Mouse (Mus musculus) spleen, adult 2 months (tissue): ENCODE data around the gene Hdac7. TPM values are rescaled to one million over a fixed set of nuclear protein-coding genes. Genes with fewer than 3 reads are reported as not detected.

Experiments
- DNase-seq, 2 experiments: peaks; one replicate each; pipeline versions ENCODE4 v3.0.0 to v3.0.0-alpha.2; 2012 to 2021; ENCODE audit warnings: low spot score in 2 of 2, low read depth in 1 of 2
- H3K27ac ChIP-seq: fragments of 200-500 bp; 2 replicates; pipeline ENCODE4 v1.5.1; 2012; ENCODE audit warnings: low read length, inconsistent platforms; ENCODE audit not compliant: insufficient read depth
- H3K27me3 ChIP-seq: fragments of 200-500 bp; 2 replicates; pipeline ENCODE4 v1.6.1; 2012; ENCODE audit warnings: mild to moderate bottlenecking, moderate library complexity, low read length, inconsistent platforms; ENCODE audit not compliant: control insufficient read depth, insufficient read depth
- H3K36me3 ChIP-seq: fragments of 200-500 bp; 2 replicates; pipeline ENCODE4 v1.6.1; 2012; ENCODE audit warnings: mild to moderate bottlenecking, low read length, inconsistent platforms; ENCODE audit not compliant: control insufficient read depth, insufficient read depth
- H3K4me1 ChIP-seq: fragments of 200-500 bp; 2 replicates; pipeline ENCODE4 v1.6.1; 2011; ENCODE audit warnings: inconsistent platforms; ENCODE audit not compliant: control insufficient read depth, insufficient read depth, insufficient read length
- H3K4me3 ChIP-seq: fragments of 200-500 bp; 2 replicates; pipeline ENCODE4 v1.5.1; 2011; ENCODE audit warnings: mild to moderate bottlenecking, inconsistent platforms; ENCODE audit not compliant: insufficient read depth, insufficient read length; ENCODE audit errors: extremely low read depth
- CTCF ChIP-seq: fragments of 200-500 bp; IDR thresholded peaks from 2 replicates; pipeline ENCODE4 v1.5.1; 2011; ENCODE audit warnings: mild to moderate bottlenecking, inconsistent platforms; ENCODE audit not compliant: insufficient read depth, insufficient read length, insufficient replicate concordance; ENCODE audit errors: extremely low read depth
- POLR2A ChIP-seq: fragments of 200-500 bp; IDR thresholded peaks from 2 replicates; pipeline ENCODE4 v1.6.1; 2011; ENCODE audit warnings: low read depth, low read length, inconsistent platforms
- WGBS: fragments of 180-500 bp; shearing (Covaris S2); methylation state at CpG from one replicate; pipeline ENCODE4 v1.1.7; 2018; 5-methylcytosine and 5-hydroxymethylcytosine counted together
- polyA plus RNA-seq: library from polyadenylated mRNA; depleted of rRNA; stranded (reverse); fragments of >200 nt; gene quantifications from 2 replicates; pipeline ENCODE4 v1.2.3, GENCODE M21; 2012

The Hdac7 gene
- polyA plus RNA-seq, 1 experiment, result 104 TPM

GRCm38 (mm10) chr15:97823479-97823878, 20.8 kb downstream of the Hdac7 start:
- no peak for DNase-seq
- 71% methylated on average over 12 of the region's 12 CpGs for WGBS
- Histone ChIP-seq H3K4me3 (no peak overlapping the region), H3K36me3 (0 out of 2 replicates have a peak, but pooled peaks cover 2% of the 10 kb centered on the region), H3K27ac (peak overlapping the region; percentile 31), H3K4me1 (peaks cover 71% of the 10 kb centered on the region), H3K27me3 (no peaks in the 10 kb centered on the region)
- TF ChIP-seq CTCF (no peak), POLR2A (no peak)

GRCm38 (mm10) chr15:97822545-97823228, 21.6 kb downstream of the Hdac7 start:
- no peak for TF ChIP-seq POLR2A
- no peak for TF ChIP-seq CTCF
- 20% methylated on average over 12 of the region's 12 CpGs for WGBS
- Histone ChIP-seq H3K4me3 (no peak overlapping the region), H3K27me3 (no peaks in the 10 kb centered on the region), H3K36me3 (0 out of 2 replicates have a peak, but pooled peaks cover 2% of the 10 kb centered on the region), H3K4me1 (peaks cover 68% of the 10 kb centered on the region), H3K27ac (peak overlapping the region; percentile 95)
- no peak for DNase-seq

- Histone ChIP-seq H3K27me3 (no peaks in the 10 kb centered on the region), H3K4me1 (peaks cover 70% of the 10 kb centered on the region), H3K4me3 (no peak overlapping the region; the same call in 1 of the 2 replicates), H3K27ac (peak overlapping the region; percentile 95), H3K36me3 (0 out of 2 replicates have a peak, but pooled peaks cover 2% of the 10 kb centered on the region)
- WGBS, result 13% methylated on average over 6 of the region's 6 CpGs
- DNase-seq, result peak in 1 of 2 experiments; percentile 76
- TF ChIP-seq POLR2A (peak; percentile 13; the same call in 1 of the 2 replicates), CTCF (no peak)
Observed at GRCm38 (mm10) chr15:97821983-97822363, 22.3 kb downstream of the Hdac7 start.

- 0 out of 2 replicates have a peak, but pooled peaks cover 2% of the 10 kb centered on the region for H3K36me3 ChIP-seq
- H3K27me3 ChIP-seq, result no peaks in the 10 kb centered on the region
- 13% methylated on average over 10 of the region's 10 CpGs for WGBS
- H3K4me1 ChIP-seq, result peaks cover 68% of the 10 kb centered on the region
- peak in 1 of 2 experiments; percentile 36 for DNase-seq
- H3K27ac ChIP-seq, result peak overlapping the region; percentile 95
- TF ChIP-seq POLR2A, result no peak
- TF ChIP-seq CTCF, result no peak
- H3K4me3 ChIP-seq, result peak overlapping the region; percentile 38
Observed at GRCm38 (mm10) chr15:97821321-97821982, 22.9 kb downstream of the Hdac7 start.

- Histone ChIP-seq H3K36me3 (no peaks in the 10 kb centered on the region), H3K27me3 (no peaks in the 10 kb centered on the region), H3K27ac (no peak overlapping the region), H3K4me3 (no peak overlapping the region), H3K4me1 (peaks cover 59% of the 10 kb centered on the region)
- TF ChIP-seq CTCF (no peak), POLR2A (no peak)
- WGBS, result 80% methylated on average over 9 of the region's 9 CpGs
- no peak for DNase-seq
Observed at GRCm38 (mm10) chr15:97819937-97820336, 24.4 kb downstream of the Hdac7 start.

GRCm38 (mm10) chr15:97816199-97816994, 27.9 kb downstream of the Hdac7 start:
- H3K27ac ChIP-seq, result no peak overlapping the region
- DNase-seq, result no peak
- H3K27me3 ChIP-seq, result no peaks in the 10 kb centered on the region
- peaks cover 33% of the 10 kb centered on the region for H3K4me1 ChIP-seq
- 47% methylated on average over 17 of the region's 17 CpGs for WGBS
- TF ChIP-seq CTCF (no peak), POLR2A (no peak)
- H3K4me3 ChIP-seq, result no peak overlapping the region
- peaks cover under 1% of the 10 kb centered on the region; the same call in 1 of the 2 replicates for H3K36me3 ChIP-seq
